Mouse (Mus musculus) stomach, embryonic 15.5 days (tissue): Measurements from ENCODE around the gene C130050O18Rik. TPM values are rescaled to one million over a fixed set of nuclear protein-coding genes. Genes with fewer than 3 reads are reported as not detected.

Source experiments
- ATAC-seq: fragments of 200-750 bp; cut with Nextera tagmentation; 2 replicates; pipeline ENCODE4 v1.8.0; 2017; ENCODE audit warnings: low read depth, moderate number of reproducible peaks, moderate TSS enrichment; ENCODE audit not compliant: insufficient read depth, low FRiP score
- H3K27ac ChIP-seq: fragments of 300-500 bp; sonication (generic); 2 replicates; pipeline ENCODE4 v1.5.1; 2015; ENCODE audit warnings: mild to moderate bottlenecking, inconsistent platforms
- H3K27me3 ChIP-seq: fragments of 300-500 bp; sonication (generic); replicated peaks from 2 replicates; pipeline ENCODE4 v1.6.1; 2015; ENCODE audit warnings: inconsistent platforms
- H3K36me3 ChIP-seq: fragments of 300-500 bp; sonication (generic); 2 replicates; pipeline ENCODE4 v1.6.1; 2015; ENCODE audit warnings: inconsistent platforms
- H3K4me1 ChIP-seq: fragments of 300-500 bp; sonication (generic); 2 replicates; pipeline ENCODE4 v1.6.1; 2015; ENCODE audit warnings: inconsistent platforms
- H3K4me2 ChIP-seq: fragments of 300-500 bp; sonication (generic); 2 replicates; pipeline ENCODE4 v1.6.1; 2015; ENCODE audit warnings: mild to moderate bottlenecking, inconsistent platforms
- H3K4me3 ChIP-seq: fragments of 300-500 bp; sonication (generic); replicated peaks from 2 replicates; pipeline ENCODE4 v1.5.1; 2015; ENCODE audit warnings: inconsistent platforms
- H3K9ac ChIP-seq: fragments of 300-500 bp; sonication (generic); 2 replicates; pipeline ENCODE4 v1.6.1; 2015; ENCODE audit warnings: inconsistent platforms
- H3K9me3 ChIP-seq: fragments of 300-500 bp; sonication (generic); 2 replicates; pipeline ENCODE4 v1.6.1; 2016; ENCODE audit warnings: inconsistent platforms
- WGBS: fragments of 180-500 bp; shearing (Covaris S2); methylation state at CpG from one replicate; pipeline ENCODE4 v1.1.7; 2015; 5-methylcytosine and 5-hydroxymethylcytosine counted together
- polyA plus RNA-seq: library from polyadenylated mRNA; unstranded; fragments of >200 nt; fragmentation: Nextera tagmentation; extraction: Ambion mirVana; gene quantifications from 2 replicates; pipeline ENCODE4 v1.2.1, GENCODE M21; 2015

The C130050O18Rik gene
- polyA plus RNA-seq, 1 experiment from 2014 or later, result 0.72 TPM

DNA sequence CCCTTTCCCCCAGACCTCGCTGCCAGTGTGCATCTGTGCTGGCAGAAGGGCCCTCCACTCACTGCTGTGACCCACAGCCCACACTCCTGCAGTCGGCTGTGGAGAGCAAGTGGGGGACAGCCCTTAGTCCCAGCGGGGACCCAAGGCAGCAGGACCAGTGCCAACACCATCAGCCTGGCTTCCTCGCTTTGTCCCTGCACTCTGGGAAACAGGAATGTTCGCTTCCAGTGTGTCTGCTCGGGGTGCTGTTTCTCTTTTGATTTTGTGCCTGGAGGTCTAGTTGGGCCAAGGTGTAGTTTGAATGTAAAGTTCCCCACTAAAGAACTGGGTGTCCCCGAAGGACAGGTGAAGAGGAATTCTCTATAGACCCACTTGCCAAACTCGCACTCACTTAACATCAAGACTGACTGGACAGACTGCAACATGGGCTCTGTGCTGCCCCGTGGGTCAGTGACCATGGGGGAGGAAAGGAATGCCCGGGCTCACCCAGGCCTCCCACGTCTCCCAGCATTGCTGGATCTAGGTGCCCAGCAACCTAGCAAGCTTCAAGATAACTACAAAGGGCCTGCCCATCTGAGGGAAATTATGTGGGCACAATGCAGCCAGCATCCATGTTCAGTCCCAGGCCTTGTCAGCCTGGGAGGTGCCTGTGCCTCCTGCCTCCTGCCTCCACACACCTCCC, 13.6 kb upstream of the C130050O18Rik start:
- Histone ChIP-seq H3K9me3 (no peaks in the 10 kb centered on the region), H3K27ac (no peak overlapping the region), H3K36me3 (no peaks in the 10 kb centered on the region), H3K4me3 (no peak overlapping the region), H3K4me2 (no peak overlapping the region), H3K27me3 (no peaks in the 10 kb centered on the region), H3K9ac (no peak overlapping the region), H3K4me1 (peaks cover 22% of the 10 kb centered on the region)
- WGBS, result 84% methylated on average over 11 of the region's 11 CpGs
- no peak for ATAC-seq

GRCm38 (mm10) chr5:139392219-139393196, 12.6 kb upstream of the C130050O18Rik start:
- no peak overlapping the region for H3K9ac ChIP-seq
- H3K36me3 ChIP-seq, result no peaks in the 10 kb centered on the region
- H3K4me2 ChIP-seq, result no peak overlapping the region
- H3K27me3 ChIP-seq, result no peaks in the 10 kb centered on the region
- no peak overlapping the region for H3K27ac ChIP-seq
- H3K4me1 ChIP-seq, result peaks cover 22% of the 10 kb centered on the region
- WGBS, result 91% methylated on average over 37 of the region's 37 CpGs
- no peaks in the 10 kb centered on the region for H3K9me3 ChIP-seq
- H3K4me3 ChIP-seq, result no peak overlapping the region
- no peak for ATAC-seq

DNA sequence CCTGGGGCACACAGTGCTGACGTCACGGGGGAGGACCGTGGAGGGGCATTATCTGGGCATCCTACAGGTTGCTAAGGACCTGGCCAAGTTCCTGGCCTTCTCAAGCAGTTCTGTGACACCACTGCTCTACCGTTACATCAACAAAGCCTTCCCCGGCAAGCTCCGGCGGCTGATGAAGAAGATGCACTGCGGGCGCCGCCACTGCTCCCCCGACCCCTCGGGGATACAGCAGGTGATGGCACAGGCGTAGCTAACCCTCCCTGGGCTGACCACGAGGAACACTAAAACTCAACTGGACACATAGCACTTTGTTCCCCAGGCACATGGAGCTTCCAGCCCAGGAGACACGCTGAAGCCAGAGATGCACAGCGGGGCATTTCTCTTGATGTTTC, 11.9 kb upstream of the C130050O18Rik start:
- 91% methylated on average over 16 of the region's 16 CpGs for WGBS
- no peak overlapping the region for H3K9ac ChIP-seq
- no peaks in the 10 kb centered on the region for H3K9me3 ChIP-seq
- no peaks in the 10 kb centered on the region for H3K27me3 ChIP-seq
- H3K4me3 ChIP-seq, result no peak overlapping the region
- H3K4me1 ChIP-seq, result peaks cover 16% of the 10 kb centered on the region
- ATAC-seq, result no peak
- H3K36me3 ChIP-seq, result no peaks in the 10 kb centered on the region
- H3K27ac ChIP-seq, result no peak overlapping the region
- H3K4me2 ChIP-seq, result no peak overlapping the region

GRCm38 (mm10) chr5:139394399-139394798, 10.7 kb upstream of the C130050O18Rik start:
- Histone ChIP-seq H3K9me3 (no peaks in the 10 kb centered on the region), H3K4me1 (peaks cover 5% of the 10 kb centered on the region), H3K9ac (no peak overlapping the region), H3K4me2 (no peak overlapping the region), H3K4me3 (no peak overlapping the region), H3K27me3 (no peaks in the 10 kb centered on the region), H3K27ac (no peak overlapping the region), H3K36me3 (no peaks in the 10 kb centered on the region)
- WGBS, result 62% methylated on average over 7 of the region's 7 CpGs
- no peak for ATAC-seq

DNA sequence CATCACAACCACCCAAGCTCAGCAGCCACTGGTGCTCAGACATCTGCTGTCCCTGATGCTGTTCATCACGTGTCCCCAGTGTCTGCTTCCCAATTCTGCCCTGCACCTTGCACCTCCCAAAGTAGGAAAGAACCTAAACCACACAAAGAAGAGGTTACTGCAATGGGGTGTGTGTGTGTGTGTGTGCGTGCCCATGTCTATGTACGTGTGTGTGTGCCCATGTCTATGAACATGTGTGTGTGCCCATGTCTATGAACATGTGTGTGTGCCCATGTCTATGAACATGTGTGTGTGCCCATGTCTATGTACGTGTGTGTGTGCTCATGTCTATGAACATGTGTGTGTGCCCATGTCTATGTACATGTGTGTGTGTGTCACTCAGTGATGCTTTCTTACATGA, 9.6 kb upstream of the C130050O18Rik start:
- Histone ChIP-seq H3K27ac (no peak overlapping the region), H3K9me3 (no peaks in the 10 kb centered on the region), H3K27me3 (no peaks in the 10 kb centered on the region), H3K36me3 (no peaks in the 10 kb centered on the region), H3K4me3 (no peak overlapping the region), H3K4me2 (no peak overlapping the region), H3K4me1 (no peaks in the 10 kb centered on the region), H3K9ac (no peak overlapping the region)
- WGBS, result 87% methylated on average over 4 of the region's 4 CpGs
- no peak for ATAC-seq

DNA sequence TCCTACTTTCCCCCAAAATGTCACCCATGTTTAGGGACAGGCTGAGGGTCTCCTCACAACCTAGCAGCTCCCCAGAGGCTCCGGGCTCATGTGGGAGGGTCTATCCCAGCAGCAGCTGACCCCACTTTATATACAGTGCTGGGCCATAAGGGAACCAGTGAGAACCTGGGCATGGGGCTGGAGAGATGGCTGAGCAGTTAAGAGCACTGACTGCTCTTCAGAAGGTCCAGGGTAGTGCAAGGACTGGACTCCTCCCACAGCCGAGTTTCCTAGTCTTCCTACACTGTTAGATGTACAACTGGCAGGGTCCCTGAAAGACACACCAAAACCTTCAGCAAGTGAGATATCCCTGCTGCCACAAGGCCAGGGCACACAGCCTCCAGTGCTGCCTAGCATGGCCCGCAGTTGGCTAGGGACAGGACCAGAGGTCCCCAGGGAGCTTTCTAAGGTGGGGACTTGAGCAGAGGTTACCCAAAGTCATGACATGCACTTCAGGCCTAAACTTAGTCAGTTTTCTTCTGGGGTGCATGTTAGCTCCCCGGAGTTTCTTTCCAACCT, 7.6 kb upstream of the C130050O18Rik start:
- Histone ChIP-seq H3K27me3 (no peaks in the 10 kb centered on the region), H3K4me1 (no peaks in the 10 kb centered on the region), H3K36me3 (no peaks in the 10 kb centered on the region), H3K27ac (no peak overlapping the region), H3K9me3 (no peaks in the 10 kb centered on the region), H3K4me3 (no peak overlapping the region), H3K4me2 (no peak overlapping the region), H3K9ac (no peak overlapping the region)
- WGBS, result 80% methylated on average over 4 of the region's 4 CpGs
- no peak for ATAC-seq

DNA sequence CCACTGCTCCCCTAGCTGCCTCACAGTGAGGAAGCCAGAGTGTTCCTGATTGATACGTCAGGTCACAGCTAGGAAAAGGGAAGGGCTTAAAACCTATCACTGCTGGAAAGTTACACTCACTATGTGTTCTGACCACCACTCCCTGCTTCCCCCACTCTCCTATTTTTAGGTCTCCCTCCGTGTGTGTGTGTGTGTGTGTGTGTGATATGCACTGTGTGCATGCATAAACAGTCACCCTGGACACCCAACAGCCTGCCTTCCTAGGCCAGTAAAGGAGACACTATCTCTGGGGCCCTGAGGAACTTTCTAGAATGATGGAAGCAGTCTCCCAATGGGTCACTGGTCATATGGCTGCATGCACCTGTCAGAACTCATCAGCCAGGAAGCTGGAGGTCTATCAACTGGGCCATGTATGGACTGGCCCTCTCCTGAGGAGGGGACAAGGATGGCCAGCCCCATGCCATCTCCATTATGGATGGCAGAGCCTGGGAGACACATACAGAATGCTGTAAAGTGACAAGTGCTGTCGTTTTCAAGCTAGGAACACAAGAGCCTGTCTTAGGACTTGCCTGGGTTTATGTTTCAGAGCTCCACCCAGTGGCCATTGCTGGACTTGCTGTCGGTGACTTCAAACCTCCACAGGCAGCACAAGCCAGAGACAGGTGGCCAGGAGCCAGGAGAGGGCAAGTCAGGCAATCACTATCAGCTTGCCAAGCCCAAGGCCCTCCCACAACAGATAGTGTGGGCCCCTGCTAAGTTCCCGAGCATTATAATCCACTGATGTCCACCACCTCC, 6.9 kb upstream of the C130050O18Rik start:
- peak; percentile 62; the same call in 1 of the 2 replicates for ATAC-seq
- H3K4me3 ChIP-seq, result no peak overlapping the region
- H3K36me3 ChIP-seq, result no peaks in the 10 kb centered on the region
- H3K27ac ChIP-seq, result no peak overlapping the region
- no peaks in the 10 kb centered on the region for H3K4me1 ChIP-seq
- no peak overlapping the region for H3K4me2 ChIP-seq
- no peak overlapping the region for H3K9ac ChIP-seq
- H3K27me3 ChIP-seq, result no peaks in the 10 kb centered on the region
- WGBS, result 35% methylated on average over 5 of the region's 5 CpGs
- H3K9me3 ChIP-seq, result no peaks in the 10 kb centered on the region

DNA sequence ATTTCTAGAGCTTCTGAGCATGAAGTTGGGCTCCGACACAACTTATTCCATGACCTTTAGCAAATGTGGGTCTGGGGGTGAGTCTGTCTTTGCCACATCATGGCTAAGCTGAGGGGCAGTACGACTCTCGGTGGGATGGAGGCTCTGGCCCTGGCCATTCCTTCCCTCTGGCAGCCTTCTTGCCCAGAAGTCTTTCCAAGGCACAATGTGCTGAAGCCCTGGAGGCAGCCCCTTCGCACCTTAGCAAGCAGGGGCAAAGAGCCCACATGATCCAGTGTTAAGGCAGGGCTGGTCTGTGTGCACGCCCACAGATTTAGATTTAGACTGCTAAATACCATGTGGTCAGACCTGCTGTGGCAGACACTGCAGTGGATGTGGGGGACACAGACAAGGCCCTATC, 6.3 kb upstream of the C130050O18Rik start:
- WGBS, result 76% methylated on average over 5 of the region's 5 CpGs
- no peak overlapping the region for H3K4me3 ChIP-seq
- no peaks in the 10 kb centered on the region for H3K9me3 ChIP-seq
- no peak overlapping the region for H3K27ac ChIP-seq
- no peaks in the 10 kb centered on the region for H3K4me1 ChIP-seq
- H3K9ac ChIP-seq, result no peak overlapping the region
- no peaks in the 10 kb centered on the region for H3K36me3 ChIP-seq
- no peaks in the 10 kb centered on the region for H3K27me3 ChIP-seq
- no peak for ATAC-seq
- H3K4me2 ChIP-seq, result no peak overlapping the region

- Histone ChIP-seq H3K4me1 (no peaks in the 10 kb centered on the region), H3K4me2 (no peak overlapping the region), H3K36me3 (no peaks in the 10 kb centered on the region), H3K4me3 (no peak overlapping the region), H3K9me3 (no peaks in the 10 kb centered on the region), H3K9ac (no peak overlapping the region), H3K27ac (no peak overlapping the region), H3K27me3 (no peaks in the 10 kb centered on the region)
- no peak for ATAC-seq
- 88% methylated on average over 14 of the region's 14 CpGs for WGBS
Observed at GRCm38 (mm10) chr5:139399991-139400390, 5.1 kb upstream of the C130050O18Rik start.

DNA sequence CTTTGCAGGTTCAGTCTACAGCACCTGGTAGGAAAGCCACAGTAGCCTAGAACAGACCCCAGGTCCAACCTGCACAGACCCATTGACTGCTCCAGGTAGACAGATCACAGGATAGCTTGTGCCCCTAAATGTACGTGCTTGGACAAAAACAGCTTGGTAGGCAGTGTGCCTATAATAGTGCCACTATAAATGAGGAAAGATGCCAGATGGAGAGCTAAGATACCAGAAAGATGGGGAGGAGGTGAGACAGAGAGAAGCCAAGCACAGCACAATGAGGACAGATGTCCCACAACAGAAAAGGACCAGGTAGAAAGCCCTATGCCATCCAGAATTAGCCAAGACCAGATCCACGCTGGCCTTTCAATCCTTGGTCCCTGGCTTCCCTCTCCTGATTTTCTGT, 3.0 kb upstream of the C130050O18Rik start:
- Histone ChIP-seq H3K4me3 (no peak overlapping the region), H3K9me3 (no peaks in the 10 kb centered on the region), H3K27me3 (no peaks in the 10 kb centered on the region), H3K27ac (no peak overlapping the region), H3K9ac (no peak overlapping the region), H3K36me3 (no peaks in the 10 kb centered on the region), H3K4me1 (no peaks in the 10 kb centered on the region), H3K4me2 (no peak overlapping the region)
- 95% methylated on average over 2 of the region's 2 CpGs for WGBS
- no peak for ATAC-seq

GRCm38 (mm10) chr5:139403692-139404260, 1.3 kb upstream of the C130050O18Rik start:
- H3K4me2 ChIP-seq, result no peak overlapping the region
- H3K4me1 ChIP-seq, result no peaks in the 10 kb centered on the region
- no peaks in the 10 kb centered on the region for H3K9me3 ChIP-seq
- no peak for ATAC-seq
- no peaks in the 10 kb centered on the region for H3K36me3 ChIP-seq
- WGBS, result 85% methylated on average over 8 of the region's 8 CpGs
- H3K27ac ChIP-seq, result no peak overlapping the region
- H3K4me3 ChIP-seq, result no peak overlapping the region
- no peaks in the 10 kb centered on the region for H3K27me3 ChIP-seq
- no peak overlapping the region for H3K9ac ChIP-seq
